Mouse (Mus musculus) cerebellum, adult 2 months (tissue): Measurements from ENCODE around the gene Ap1b1.

ENCODE experiments used
- CTCF ChIP-seq: fragments of 200-500 bp; IDR thresholded peaks from 2 replicates; pipeline ENCODE4 v1.5.1; 2011; ENCODE audit warnings: low read depth, mild to moderate bottlenecking, control low read depth, low read length, moderate library complexity, borderline replicate concordance; ENCODE audit not compliant: insufficient read depth
- POLR2A ChIP-seq: fragments of 200-500 bp; IDR thresholded peaks from 2 replicates; pipeline ENCODE4 v1.6.1; 2011; ENCODE audit warnings: low read length, control low read depth, borderline replicate concordance; ENCODE audit not compliant: insufficient read depth

DNA sequence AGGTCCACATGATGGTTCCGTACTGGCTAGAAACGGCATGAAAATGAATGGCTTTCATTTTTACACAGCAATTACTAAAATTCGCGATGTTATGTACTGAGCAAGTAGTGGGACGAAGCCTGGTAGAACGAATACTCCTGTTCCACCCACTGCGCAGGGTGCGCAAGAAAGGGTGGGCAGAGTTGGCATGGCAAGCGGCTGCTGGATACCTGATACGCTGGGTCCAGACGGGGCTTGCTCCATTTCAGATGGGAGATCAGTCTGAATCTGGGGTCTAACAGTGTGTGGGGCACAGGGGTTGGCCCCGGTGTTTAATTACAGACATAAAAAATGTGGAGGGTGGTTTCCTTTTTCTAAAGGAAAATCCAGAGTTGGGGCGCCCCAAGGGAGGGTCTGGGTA, 40.1 kb upstream of the Ap1b1 start:
- no peak for TF ChIP-seq CTCF
- no peak for TF ChIP-seq POLR2A
